ENCODE assay signal across 8 mouse cellular contexts in genomic region chr2:167502554-167503252, GRCm38 (mm10). TPM values are rescaled to one million over a fixed set of nuclear protein-coding genes. Genes with fewer than 3 reads are reported as not detected.
A peak's percentile ranks its signal among the peaks of the same experiment; 100 is the strongest.
DNase-seq lines count a peak whose midpoint lies in the region; ATAC-seq and TF ChIP-seq lines count a peak whose summit lies in the region.

No protein-coding gene starts in this region.

- no peak for TF ChIP-seq CTCF in testis, adult 2 months (IDR thresholded peaks at IDR 0.05; ENCODE audit: control insufficient read depth, insufficient read depth, insufficient replicate concordance, low read depth, low read length)

- H3K27ac ChIP-seq in testis, adult 2 months (ENCODE audit: control insufficient read depth, insufficient read depth, low read depth, low read length): peak overlapping the region; percentile 49
- H3K27ac ChIP-seq in intestine, embryonic 16.5 days (ENCODE audit: low read length): peak overlapping the region; percentile 88

- peak overlapping the region; percentile 95 for H3K9ac ChIP-seq in intestine, embryonic 16.5 days (ENCODE audit: low read depth, low read length)

- ATAC-seq in cerebellum, adult (ENCODE audit: insufficient number of reproducible peaks, low FRiP score, low TSS enrichment): 0 out of 2 replicates have a peak, but pooled peaks have one; percentile 6
- ATAC-seq in intestine, embryonic 16.5 days: peak; percentile 73
- peak; percentile 33; the same call in 1 of the 2 replicates for ATAC-seq in monocyte, adult 5-6 weeks (replicated peaks; ENCODE audit: insufficient number of reproducible peaks, low FRiP score, low TSS enrichment, poor library complexity, severe bottlenecking)

- peak overlapping the region; percentile 94 for H3K4me3 ChIP-seq in testis, adult 2 months (ENCODE audit: control insufficient read depth, low read depth, low read length)
- peak overlapping the region; percentile 98 for H3K4me3 ChIP-seq in intestine, embryonic 16.5 days (ENCODE audit: low read length)

- peaks cover 3% of the 10 kb centered on the region for H3K4me1 ChIP-seq in testis, adult 2 months (ENCODE audit: control insufficient read depth, insufficient read depth, low read length)
- peaks cover 29% of the 10 kb centered on the region for H3K4me1 ChIP-seq in intestine, embryonic 16.5 days (ENCODE audit: control insufficient read depth, insufficient read depth, low read length)

- H3K27me3 ChIP-seq in testis, adult 2 months (ENCODE audit: control insufficient read depth, insufficient read depth, low read length): no peaks in the 10 kb centered on the region
- H3K27me3 ChIP-seq in intestine, embryonic 16.5 days (replicated peaks; ENCODE audit: control insufficient read depth, insufficient read depth, low read length): no peaks in the 10 kb centered on the region

- TF ChIP-seq POLR2A in testis, adult 2 months (IDR thresholded peaks at IDR 0.05; ENCODE audit: control insufficient read depth, low read depth, low read length): no peak

- DNase-seq in cerebellum, postnatal 14 days: no peak
- DNase-seq in testis, postnatal 10 days (ENCODE audit: low spot score): no peak
- DNase-seq in frontal cortex, postnatal 14 days (ENCODE audit: low spot score in 2 of 2): no peak
- DNase-seq in layer of hippocampus, adult 18-20 months (ENCODE audit: low spot score in 2 of 2): no peak

- peak overlapping the region; percentile 84 for H3K4me2 ChIP-seq in intestine, embryonic 16.5 days (ENCODE audit: low read depth, low read length)

- H3K9me3 ChIP-seq in intestine, embryonic 16.5 days (ENCODE audit: control insufficient read depth, low read length): no peaks in the 10 kb centered on the region

- H3K36me3 ChIP-seq in testis, adult 2 months (ENCODE audit: control insufficient read depth, insufficient read depth, low read length): no peaks in the 10 kb centered on the region; the same call in none of the 2 replicates
- H3K36me3 ChIP-seq in intestine, embryonic 16.5 days (ENCODE audit: control insufficient read depth, insufficient read depth, low read length): no peaks in the 10 kb centered on the region

- 40% methylated on average over 13 of the region's 13 CpGs for WGBS in intestine, embryonic 16.5 days

RNA-seq across cellular contexts. Expression of gene Spata2, which starts 10.0 kb away (rescaled TPM):
- polyA plus RNA-seq in testis, adult 2 months (2012; rRNA removed): 14.9 and 15.0 TPM in 2 replicates
- polyA plus RNA-seq in intestine, embryonic 16.5 days (2015; fragmentation: Nextera tagmentation; extraction: Ambion mirVana): 14.2 and 15.4 TPM in 2 replicates
- 7.3 to 13.8 TPM (median 9.6 TPM) in 3 replicates for total RNA-seq in monocyte, adult 5-6 weeks (2017)
- total RNA-seq in layer of hippocampus, adult 18-20 months (2021): 10 to 100 TPM; 81.6 to 89.6 TPM

RNA-seq across cellular contexts. Expression of gene Rnf114, which starts 10.3 kb away (rescaled TPM):
- polyA plus RNA-seq in testis, adult 2 months (2012; rRNA removed): 69.1 and 70.1 TPM in 2 replicates
- 75.7 and 76.5 TPM in 2 replicates for polyA plus RNA-seq in intestine, embryonic 16.5 days (2015; fragmentation: Nextera tagmentation; extraction: Ambion mirVana)
- 62.6 to 74.1 TPM (median 67.8 TPM) in 3 replicates for total RNA-seq in monocyte, adult 5-6 weeks (2017)
- total RNA-seq in layer of hippocampus, adult 18-20 months (2021): 10 to 100 TPM; 51.4 to 54.6 TPM

RNA-seq across cellular contexts. Expression of gene Snai1, which starts 35.3 kb away (rescaled TPM):
- polyA plus RNA-seq in testis, adult 2 months (2012; rRNA removed): 7.9 TPM in 2 replicates
- 15.6 TPM in 2 replicates for polyA plus RNA-seq in intestine, embryonic 16.5 days (2015; fragmentation: Nextera tagmentation; extraction: Ambion mirVana)
- total RNA-seq in monocyte, adult 5-6 weeks (2017): not detected in 3 replicates
- under 1 TPM; 0.32 to 0.53 TPM for total RNA-seq in layer of hippocampus, adult 18-20 months (2021)

Comparison
In these comparisons a context has a peak if more than half of its experiments do, and no peak if none do; other contexts are left out.
1. ATAC-seq: peak in every context shown above with its lines; median percentile 73 in intestine, embryonic 16.5 days; 33 in monocyte, adult 5-6 weeks; 6 in cerebellum, adult.